Mouse (Mus musculus) cerebellum, adult 2 months (tissue): ENCODE results near the gene Rcc2.

Source experiments
- CTCF ChIP-seq: fragments of 200-500 bp; IDR thresholded peaks from 2 replicates; pipeline ENCODE4 v1.5.1; 2011; ENCODE audit warnings: low read depth, mild to moderate bottlenecking, control low read depth, low read length, moderate library complexity, borderline replicate concordance; ENCODE audit not compliant: insufficient read depth
- POLR2A ChIP-seq: fragments of 200-500 bp; IDR thresholded peaks from 2 replicates; pipeline ENCODE4 v1.6.1; 2011; ENCODE audit warnings: low read length, control low read depth, borderline replicate concordance; ENCODE audit not compliant: insufficient read depth

- TF ChIP-seq POLR2A = no peak
- no peak for TF ChIP-seq CTCF
Observed at GRCm38 (mm10) chr4:140661406-140662022, 38.8 kb upstream of the Rcc2 start.
